Mouse (Mus musculus) heart, adult 8-10 months (tissue): ENCODE results near the gene Supv3l1. TPM values are rescaled to one million over a fixed set of nuclear protein-coding genes. Genes with fewer than 3 reads are reported as not detected.

Source experiments
- DNase-seq: peaks from one replicate; pipeline ENCODE4 v3.0.0; 2022; ENCODE audit warnings: low spot score
- total RNA-seq, 4 experiments: library from RNA; stranded (reverse); gene quantifications; 2 replicates each; pipeline ENCODE4 v1.2.4; 2022

The Supv3l1 gene
- total RNA-seq, 4 experiments from 2014 or later, result 35.9 to 46.2 (median 40.4) TPM

- DNase-seq, result no peak
These were observed 35.9 kb downstream of the Supv3l1 start for GRCm38 (mm10) chr10:62413606-62413982.

DNA sequence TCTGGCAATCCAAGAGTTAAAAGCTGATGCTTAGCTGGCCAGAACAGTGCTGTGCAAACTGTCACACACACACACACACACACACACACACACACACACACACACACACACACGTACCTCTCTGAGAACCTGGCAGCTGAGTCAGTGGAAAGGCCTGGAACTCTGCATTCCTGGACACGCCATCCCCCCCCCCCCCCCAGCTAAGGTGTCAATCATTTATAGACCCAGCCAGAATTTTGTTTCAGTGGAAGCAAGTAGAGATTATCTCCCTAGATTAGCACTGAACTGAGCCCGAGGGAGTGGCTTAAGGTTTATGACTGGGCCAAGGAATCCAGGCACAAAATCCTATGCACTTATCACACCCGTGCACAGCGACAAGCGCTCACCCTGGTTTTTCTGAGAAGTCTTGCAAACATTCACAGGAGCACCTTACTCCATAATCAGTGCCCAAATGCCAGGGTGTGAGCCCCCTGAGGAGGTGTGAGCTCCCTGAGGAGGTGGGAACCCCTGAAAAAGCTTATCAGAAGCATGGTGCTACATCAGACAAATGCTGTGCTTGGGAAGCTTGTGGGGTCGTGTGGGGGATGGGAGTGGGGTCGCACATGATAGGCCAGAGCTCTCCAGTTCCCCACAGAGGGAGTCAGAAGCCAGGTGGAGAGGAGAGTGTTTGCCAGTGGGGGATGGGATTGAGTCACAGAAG, 36.5 kb downstream of the Supv3l1 start:
- no peak for DNase-seq

- no peak for DNase-seq
These were observed 37.8 kb downstream of the Supv3l1 start for GRCm38 (mm10) chr10:62411431-62412410.

DNA sequence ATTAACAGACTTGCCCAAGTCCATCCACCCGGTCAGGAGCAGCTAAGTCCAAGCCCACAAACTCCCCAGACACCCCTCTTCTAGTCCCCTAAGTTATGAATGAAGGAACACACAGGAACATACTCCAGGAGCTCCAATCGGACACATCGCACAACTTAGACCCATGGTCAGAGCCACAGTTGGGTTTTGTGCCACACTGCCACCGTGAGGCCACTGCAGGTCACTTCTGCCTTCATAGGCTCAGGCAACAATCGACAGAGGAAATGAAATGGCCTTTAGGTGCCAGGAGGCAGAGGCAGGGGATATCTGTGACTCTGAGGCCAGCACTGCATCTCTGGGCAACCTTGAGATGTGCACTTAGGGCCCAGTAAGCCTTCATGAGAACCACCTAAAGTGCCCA, 38.6 kb downstream of the Supv3l1 start:
- peak; percentile 39 for DNase-seq

DNA sequence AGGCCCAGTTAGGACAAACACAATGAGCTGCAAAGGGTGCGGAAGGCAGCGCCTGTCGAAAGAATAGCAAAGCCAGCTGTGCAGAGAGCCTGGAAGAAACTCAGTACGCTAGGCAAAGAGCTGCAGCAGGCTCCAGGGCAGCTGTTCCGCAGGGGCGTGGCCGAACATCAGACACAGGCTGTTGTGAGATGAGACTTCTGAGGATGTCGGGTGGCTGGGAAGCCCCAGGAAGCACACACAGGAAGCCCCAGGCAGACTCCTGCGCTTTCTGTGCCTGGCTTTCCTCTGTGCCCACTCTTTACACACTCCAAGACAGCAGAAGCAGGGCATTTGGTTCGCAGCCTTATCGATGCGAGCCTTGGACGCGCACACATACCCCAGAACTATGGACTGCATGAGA, 44.6 kb downstream of the Supv3l1 start:
- DNase-seq, result peak; percentile 14

DNA sequence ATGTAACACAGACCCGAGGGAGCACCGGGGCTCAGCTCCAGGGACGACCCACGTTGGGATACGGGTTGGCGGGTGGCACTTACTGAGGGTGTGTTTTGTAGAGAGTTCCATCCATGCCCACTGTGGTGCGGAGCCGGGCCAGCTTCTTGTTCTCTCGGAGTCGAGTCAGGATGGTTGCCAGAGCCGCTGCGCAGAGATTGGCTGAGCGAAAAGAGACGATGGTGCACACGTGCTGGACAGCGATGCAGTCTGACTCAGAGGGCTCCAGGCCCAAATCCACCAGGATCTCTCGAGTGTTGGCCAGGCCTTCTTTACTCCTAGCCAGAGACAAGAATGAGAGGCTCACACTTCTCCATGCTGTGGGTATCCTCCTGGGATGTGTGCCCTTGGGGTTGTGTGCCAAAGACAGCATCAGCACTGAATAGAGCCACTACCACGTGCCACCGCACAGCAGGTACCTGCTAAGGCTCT, 47.9 kb downstream of the Supv3l1 start:
- DNase-seq, result peak; percentile 28

DNA sequence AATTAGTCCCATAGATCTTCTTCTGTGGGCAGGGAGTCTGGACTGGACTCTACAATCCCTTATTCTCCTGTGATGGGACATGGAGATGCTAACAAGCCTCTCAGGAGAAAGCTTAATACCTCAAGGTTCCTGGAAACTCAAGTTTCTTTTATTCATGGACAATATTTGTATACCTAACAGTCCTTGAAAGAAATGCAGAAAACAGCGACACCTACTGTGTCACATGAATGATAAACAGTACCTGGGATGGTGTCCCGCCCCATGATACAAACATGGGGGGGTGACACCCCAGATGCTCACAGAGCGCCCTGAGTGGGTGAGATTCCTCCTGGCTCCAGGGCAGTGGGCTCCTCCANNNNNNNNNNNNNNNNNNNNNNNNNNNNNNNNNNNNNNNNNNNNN, 66.5 kb downstream of the Supv3l1 start:
- DNase-seq, result no peak

- no peak for DNase-seq
These were observed 68.6 kb downstream of the Supv3l1 start for GRCm38 (mm10) chr10:62380936-62381335.

DNA sequence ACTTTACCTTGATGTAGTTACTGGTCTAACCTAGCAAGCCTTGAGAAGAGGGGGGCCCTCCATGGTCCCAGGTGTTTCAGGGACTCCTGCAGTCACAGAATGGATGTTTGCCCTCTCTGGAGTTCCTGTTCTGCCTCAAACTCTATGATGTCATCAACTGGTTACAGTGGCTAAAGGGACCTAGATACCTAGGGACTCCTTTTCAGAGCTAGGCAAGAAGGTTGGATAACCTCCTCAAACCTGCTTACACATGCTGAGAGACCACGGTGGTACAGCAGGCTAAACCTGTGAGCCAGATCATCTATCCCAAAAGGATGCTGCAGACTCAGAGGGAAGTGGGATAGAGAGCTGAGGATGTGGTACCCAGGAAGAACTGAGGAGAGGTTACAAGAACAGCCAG, 69.7 kb downstream of the Supv3l1 start, which contains the start of gene Hk1:
Hk1 (minus strand) TSS at position 101 of the 400 bp plus-strand sequence.
- DNase-seq, result no peak

Other genes with a start within 250 kb of the Supv3l1 start
- gene Tspan15, start 218.5 kb downstream of the Supv3l1 start, total RNA-seq, result 1 to 10 TPM; 5.6 to 9.2 (median 7.0) TPM
- not detected for gene Tacr2, start 197.3 kb downstream of the Supv3l1 start, total RNA-seq
- 100 to 1,000 TPM in 3 of 4 experiments, 10 to 100 TPM in 1; 87.3 to 137 (median 106) TPM for gene Hk1, start 69.8 kb downstream of the Supv3l1 start, total RNA-seq
- not detected for gene Hkdc1, start 27.2 kb downstream of the Supv3l1 start, total RNA-seq
- gene 4930507D05Rik, start 249 bp downstream of the Supv3l1 start, total RNA-seq, result under 1 TPM; 0.14 to 0.37 (median 0.22) TPM
- gene Vps26a, start 37.1 kb upstream of the Supv3l1 start, total RNA-seq, result 10 to 100 TPM; 42.9 to 55.6 (median 50.1) TPM
- gene Srgn, start 77.7 kb upstream of the Supv3l1 start, total RNA-seq, result 10 to 100 TPM; 36.1 to 45.8 (median 37.8) TPM
- 10 to 100 TPM; 43.5 to 46.8 (median 44.8) TPM for gene Kif1bp, start 128.7 kb upstream of the Supv3l1 start, total RNA-seq
- 10 to 100 TPM; 27.4 to 31.3 (median 29.2) TPM for gene Ddx21, start 152.5 kb upstream of the Supv3l1 start, total RNA-seq
- gene Ddx50, start 201.5 kb upstream of the Supv3l1 start, total RNA-seq, result 10 to 100 TPM; 39.1 to 52.9 (median 45.5) TPM